Mouse (Mus musculus) ES-E14 (cell line): ENCODE measurements around the gene Draxin. TPM values are rescaled to one million over a fixed set of nuclear protein-coding genes. Genes with fewer than 3 reads are reported as not detected.
A peak's percentile ranks its signal among the peaks of the same experiment; 100 is the strongest.

Experiments used
- DNase-seq: peaks from one replicate; pipeline ENCODE4 v3.0.0-alpha.2; 2013; ENCODE audit warnings: low read depth, low spot score
- H3K27ac ChIP-seq: 2 replicates; pipeline ENCODE4 v1.5.1; 2012; ENCODE audit warnings: low read depth, mild to moderate bottlenecking, low read length, moderate library complexity, mixed read lengths; ENCODE audit not compliant: poor library complexity, insufficient read depth, severe bottlenecking
- H3K36me3 ChIP-seq: 2 replicates; pipeline ENCODE4 v1.6.1; 2012; ENCODE audit warnings: mild to moderate bottlenecking, low read length, moderate library complexity, mixed read lengths; ENCODE audit not compliant: control insufficient read depth, poor library complexity, insufficient read depth, severe bottlenecking
- H3K4me1 ChIP-seq, 2 experiments: fragments of 150-350 bp in 1 of 2; sonication (generic) in 1 of 2; 2 replicates each; pipeline ENCODE4 v1.6.1; 2012; ENCODE audit warnings: low read length in 2 of 2, mild to moderate bottlenecking in 1 of 2, mixed read lengths in 1 of 2; ENCODE audit not compliant: control insufficient read depth in 2 of 2, insufficient read depth in 2 of 2, poor library complexity in 1 of 2
- H3K4me3 ChIP-seq, 2 experiments: fragments of 150-350 bp in 1 of 2; sonication (generic) in 1 of 2; 2 replicates each; pipeline ENCODE4 v1.5.1; 2012; ENCODE audit warnings: low read length in 2 of 2, low read depth in 1 of 2, mild to moderate bottlenecking in 1 of 2, mixed read lengths in 1 of 2; ENCODE audit not compliant: insufficient read depth in 1 of 2, poor library complexity in 1 of 2, severe bottlenecking in 1 of 2
- H3K9ac ChIP-seq: 2 replicates; pipeline ENCODE4 v1.6.1; 2012; ENCODE audit warnings: low read depth, mild to moderate bottlenecking, low read length, mixed read lengths; ENCODE audit not compliant: poor library complexity, insufficient read depth, severe bottlenecking
- H3K9me3 ChIP-seq: fragments of 150-350 bp; sonication (generic); 2 replicates; pipeline ENCODE4 v1.6.1; 2012; ENCODE audit warnings: low read depth, mild to moderate bottlenecking, low read length; ENCODE audit not compliant: control insufficient read depth, insufficient read depth
- CHD2 ChIP-seq: IDR thresholded peaks from 2 replicates; pipeline ENCODE4 v1.6.1; 2014; ENCODE audit warnings: mild to moderate bottlenecking, low read depth, low read length, inconsistent platforms
- HCFC1 ChIP-seq: IDR thresholded peaks from 2 replicates; pipeline ENCODE4 v1.6.1; 2012; ENCODE audit warnings: low read length, inconsistent platforms, borderline replicate concordance; ENCODE audit not compliant: insufficient read depth
- MAFK ChIP-seq: IDR thresholded peaks from 2 replicates; pipeline ENCODE4 v1.6.1; 2014; ENCODE audit warnings: mild to moderate bottlenecking, low read depth, low read length, inconsistent platforms; ENCODE audit not compliant: insufficient read depth
- ZC3H11A ChIP-seq: IDR thresholded peaks from 2 replicates; pipeline ENCODE4 v1.6.1; 2012; ENCODE audit warnings: low read depth, mild to moderate bottlenecking, inconsistent platforms, low read length, borderline replicate concordance
- ZNF384 ChIP-seq: IDR thresholded peaks from 2 replicates; pipeline ENCODE4 v1.6.1; 2012; ENCODE audit warnings: low read depth, low read length, inconsistent platforms
- in situ Hi-C, 2 experiments: fragments of 600-800 bp; cut with MboI; formaldehyde crosslinking; loops; one replicate each; pipeline ENCODE4 v1.15.1; 2025; ENCODE audit warnings: low sequenced_read_pairs in 2 of 2, inconsistent platforms in 1 of 2; ENCODE audit not compliant: unreplicated experiment in 2 of 2
- total RNA-seq: library from RNA; depleted of rRNA; stranded (reverse); fragments of 300-350 nt; gene quantifications from 2 replicates; pipeline ENCODE4 v1.2.3, GENCODE M21; 2012

Draxin gene
- total RNA-seq, 1 experiment: 0.76 TPM

DNA sequence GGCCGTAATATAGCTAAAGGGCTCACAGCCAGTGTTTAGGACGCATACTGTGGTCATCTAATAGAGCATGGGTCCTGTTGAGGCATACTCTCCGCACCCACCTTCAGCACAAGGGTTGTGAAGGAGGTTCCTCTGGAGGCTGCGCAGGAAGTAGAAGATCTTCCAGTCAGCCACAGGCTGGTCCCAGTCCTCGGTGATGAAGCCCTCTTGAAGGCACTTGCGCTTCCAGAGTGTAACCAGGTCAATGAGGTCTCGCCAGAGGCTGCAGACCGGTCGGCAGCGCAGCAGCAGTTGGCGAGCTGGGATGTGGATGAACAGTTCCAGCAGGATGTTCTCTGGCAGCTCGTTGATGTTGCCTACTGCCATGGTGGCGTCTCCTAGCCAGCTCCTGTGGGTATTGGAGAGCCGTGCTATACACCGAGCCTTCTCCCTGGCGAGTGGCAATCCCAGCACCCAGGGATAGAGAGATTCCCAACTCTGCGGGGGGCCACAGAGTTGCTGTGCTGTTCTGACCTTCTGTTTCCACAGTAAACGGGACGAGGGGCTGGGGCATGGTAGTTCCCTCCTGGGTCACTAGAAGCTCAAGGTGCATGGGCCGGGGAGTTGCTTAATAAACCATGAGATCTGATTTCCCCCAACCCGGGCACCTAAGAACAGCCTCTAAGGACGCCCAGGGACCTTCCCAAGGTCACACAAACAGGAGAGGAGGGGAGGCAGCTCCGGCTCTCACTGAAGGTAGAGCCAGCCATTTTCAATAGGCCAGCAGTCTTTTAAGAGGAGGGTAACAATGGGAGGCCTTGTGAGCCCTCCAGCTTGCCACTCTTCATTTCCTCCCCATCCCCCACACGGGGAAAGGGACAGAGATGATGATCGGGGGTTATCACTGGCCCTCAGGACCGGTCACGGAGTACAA is 28.2 kb upstream of the Draxin start:
- Histone ChIP-seq H3K4me3 (peak overlapping the region; percentile 82 to 95), H3K9me3 (no peaks in the 10 kb centered on the region), H3K36me3 (peaks cover 11% of the 10 kb centered on the region), H3K27ac (no peak overlapping the region), H3K4me1 (peaks cover 8 to 28% of the 10 kb centered on the region in 2 experiments; a peak in 2 of 4 replicates), H3K9ac (peak overlapping the region; percentile 20; the same call in 1 of the 2 replicates)
- TF ChIP-seq CHD2 (no peak), ZC3H11A (no peak), ZNF384 (no peak), MAFK (no peak), HCFC1 (no peak)
- in situ Hi-C loops: no loop called here
- no peak for DNase-seq

- H3K4me3 ChIP-seq: no peak overlapping the region
- peaks cover 13% of the 10 kb centered on the region for H3K36me3 ChIP-seq
- no peak overlapping the region; the same call in 1 of the 2 replicates for H3K27ac ChIP-seq
- in situ Hi-C loops: no loop called here
- peaks cover 12 to 32% of the 10 kb centered on the region in 2 experiments for H3K4me1 ChIP-seq
- H3K9ac ChIP-seq: no peak overlapping the region
- DNase-seq: no peak
- H3K9me3 ChIP-seq: no peaks in the 10 kb centered on the region
- no peak for TF ChIP-seq MAFK
Observed at GRCm38 (mm10) chr4:148154982-148155381, 24.5 kb upstream of the Draxin start.

GRCm38 (mm10) chr4:148154006-148154405 is 23.5 kb upstream of the Draxin start:
- in situ Hi-C loops: no loop called here
- H3K27ac ChIP-seq: no peak overlapping the region; the same call in 1 of the 2 replicates
- TF ChIP-seq CHD2 (0 out of 2 replicates have a peak, but pooled peaks have one; percentile 21), HCFC1 (no peak), MAFK (no peak), ZNF384 (no peak), ZC3H11A (no peak)

GRCm38 (mm10) chr4:148152547-148152946 is 22.0 kb upstream of the Draxin start:
- in situ Hi-C loops: no loop called here
- TF ChIP-seq HCFC1: no peak
- no peak for TF ChIP-seq MAFK
- no peak for TF ChIP-seq ZC3H11A
- no peak for TF ChIP-seq ZNF384
- no peak for TF ChIP-seq CHD2
- no peak for DNase-seq
- Histone ChIP-seq H3K9me3 (no peaks in the 10 kb centered on the region), H3K4me1 (peaks cover 12 to 29% of the 10 kb centered on the region in 2 experiments), H3K27ac (peak overlapping the region; percentile 47; the same call in 1 of the 2 replicates), H3K36me3 (peaks cover 16% of the 10 kb centered on the region), H3K9ac (no peak overlapping the region), H3K4me3 (no peak overlapping the region)

More at GRCm38 (mm10) chr4:148154006-148154405, 23.5 kb upstream of the Draxin start:
- no peak for DNase-seq
- no peak overlapping the region for H3K9ac ChIP-seq
- no peak overlapping the region for H3K4me3 ChIP-seq
- H3K4me1 ChIP-seq: peaks cover 12 to 34% of the 10 kb centered on the region in 2 experiments
- peaks cover 13% of the 10 kb centered on the region for H3K36me3 ChIP-seq
- H3K9me3 ChIP-seq: no peaks in the 10 kb centered on the region
